ENCODE assay signal across 19 mouse cellular contexts in genomic region chr9:96449514-96449913, GRCm38 (mm10).
"Had no signal": no experiment of that assay in that cellular context is flagged by ENCODE, and none has a peak within 500 bp of the region (broad histone marks: within the 10 kb centered on the region; RNA-seq: fewer than 3 reads in every experiment).

No protein-coding gene starts in this region.

- H3K4me1 ChIP-seq: limb, embryonic 12.5 days; midbrain, embryonic 12.5 days; midbrain, embryonic 15.5 days; neural tube, embryonic 13.5 days; stomach, embryonic 15.5 days had no signal

- DNase-seq: kidney, adult 9 months; kidney, postnatal 14 days; kidney, postnatal 4 days; layer of hippocampus, adult 9-11 months; liver, postnatal 0 days; lung, embryonic 14.5 days; right cerebral cortex, postnatal 25 days; spleen, adult 18-20 months; thymus, postnatal 36 days had no signal

- H3K36me3 ChIP-seq: limb, embryonic 12.5 days; limb, embryonic 15.5 days; midbrain, embryonic 12.5 days; midbrain, embryonic 15.5 days; neural tube, embryonic 13.5 days; stomach, embryonic 15.5 days had no signal

- H3K27ac ChIP-seq: layer of hippocampus, adult 2 months; limb, embryonic 12.5 days; limb, embryonic 15.5 days; liver, embryonic 14.5 days; macrophage; midbrain, embryonic 12.5 days; midbrain, embryonic 15.5 days; neural tube, embryonic 13.5 days; stomach, embryonic 15.5 days had no signal

- H3K9ac ChIP-seq: limb, embryonic 12.5 days; limb, embryonic 15.5 days; liver, embryonic 14.5 days; liver, postnatal 0 days; lung, embryonic 14.5 days; midbrain, embryonic 12.5 days; midbrain, embryonic 15.5 days; neural tube, embryonic 13.5 days; stomach, embryonic 15.5 days had no signal

- H3K9me3 ChIP-seq: limb, embryonic 15.5 days; midbrain, embryonic 12.5 days; midbrain, embryonic 15.5 days; neural tube, embryonic 13.5 days; stomach, embryonic 15.5 days had no signal

- ATAC-seq: liver, postnatal 0 days; lung, postnatal 0 days; midbrain, embryonic 15.5 days had no signal

- H3K4me3 ChIP-seq: layer of hippocampus, adult 2 months; limb, embryonic 12.5 days; limb, embryonic 15.5 days; midbrain, embryonic 12.5 days; midbrain, embryonic 15.5 days; neural tube, embryonic 13.5 days; stomach, embryonic 15.5 days had no signal

- H3K27me3 ChIP-seq: limb, embryonic 12.5 days; limb, embryonic 15.5 days; midbrain, embryonic 12.5 days; midbrain, embryonic 15.5 days; neural tube, embryonic 13.5 days; stomach, embryonic 15.5 days had no signal
